Mouse (Mus musculus): ENCODE results near the gene Hspa1b. TPM values are rescaled to one million over a fixed set of nuclear protein-coding genes. Genes with fewer than 3 reads are reported as not detected.
A peak's percentile ranks its signal among the peaks of the same experiment; 100 is the strongest.

Gene Hspa1b
- total RNA-seq, 2 experiments from 2014 or later = 12.5 TPM

DNA sequence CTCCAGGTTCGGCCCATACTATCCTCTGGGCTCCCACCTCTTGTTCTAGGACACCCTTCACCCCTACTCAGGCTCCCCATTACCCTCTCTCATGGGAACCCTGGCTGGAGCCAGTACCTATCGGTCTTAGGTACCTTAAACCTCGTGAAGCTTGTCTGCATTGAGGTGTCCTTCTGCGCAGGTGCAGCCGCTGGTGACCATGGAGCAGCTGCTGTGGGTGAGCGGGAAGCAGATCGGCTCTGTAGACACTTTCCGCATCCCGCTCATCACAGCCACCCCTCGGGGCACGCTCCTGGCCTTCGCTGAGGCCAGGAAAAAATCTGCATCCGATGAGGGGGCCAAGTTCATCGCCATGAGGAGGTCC is 27.3 kb downstream of the Hspa1b start:
- no peak for DNase-seq (ENCODE audit: low spot score in 2 of 2)

DNA sequence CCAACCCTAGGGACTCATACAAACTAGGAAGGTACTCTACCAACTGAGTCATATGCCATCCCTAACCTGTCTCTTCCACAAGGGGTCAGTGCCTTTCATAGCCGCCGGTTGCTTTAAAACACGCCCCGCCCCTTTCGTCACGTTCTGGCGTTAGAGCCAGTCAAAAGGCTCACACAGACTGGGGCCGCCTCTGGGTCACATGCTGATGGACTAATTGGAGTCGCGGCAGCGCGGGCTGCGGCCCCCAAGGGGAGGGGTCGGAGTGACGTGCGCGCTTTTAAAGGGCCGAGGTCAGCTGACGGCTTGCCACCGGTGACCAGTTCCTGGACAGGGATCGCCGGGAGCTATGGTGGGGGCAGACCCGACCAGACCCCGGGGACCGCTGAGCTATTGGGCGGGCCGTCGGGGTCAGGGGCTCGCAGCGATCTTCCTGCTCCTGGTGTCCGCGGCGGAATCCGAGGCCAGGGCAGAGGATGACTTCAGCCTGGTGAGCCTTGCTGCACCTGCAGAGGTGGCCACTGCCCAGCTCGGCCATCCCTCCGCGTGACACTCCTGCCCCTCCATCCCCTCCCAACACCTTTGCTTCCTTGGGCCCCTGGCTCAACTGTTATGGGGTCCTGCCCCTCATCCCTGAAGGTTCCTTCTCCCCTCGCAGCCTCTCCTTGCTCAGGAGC is 27.8 kb downstream of the Hspa1b start, which contains the start of gene Neu1:
Neu1 (plus strand) TSS at position 193 of the 674 bp plus-strand sequence.
- peak; percentile 95 to 99 for DNase-seq (ENCODE audit: low spot score in 2 of 2)

DNA sequence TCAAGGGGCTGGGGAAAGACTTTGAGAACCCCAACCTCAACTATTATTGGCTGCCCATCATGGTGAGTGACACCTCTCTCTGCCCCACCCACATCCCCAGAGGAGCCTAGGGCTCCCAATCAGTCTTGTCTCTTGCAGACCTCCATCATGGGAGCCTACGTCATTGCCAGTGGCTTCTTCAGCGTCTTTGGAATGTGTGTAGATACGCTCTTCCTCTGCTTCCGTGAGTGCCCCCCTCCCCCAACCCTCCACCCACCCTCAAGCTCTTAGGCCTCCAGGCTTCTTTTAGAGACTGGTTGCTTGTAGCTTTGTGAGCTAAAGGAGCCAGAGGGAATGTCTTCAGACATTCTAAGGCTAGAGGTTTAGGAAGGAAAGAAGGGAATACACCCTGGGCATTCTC is 30.2 kb downstream of the Hspa1b start:
- no peak for DNase-seq (ENCODE audit: low spot score in 2 of 2)

DNA sequence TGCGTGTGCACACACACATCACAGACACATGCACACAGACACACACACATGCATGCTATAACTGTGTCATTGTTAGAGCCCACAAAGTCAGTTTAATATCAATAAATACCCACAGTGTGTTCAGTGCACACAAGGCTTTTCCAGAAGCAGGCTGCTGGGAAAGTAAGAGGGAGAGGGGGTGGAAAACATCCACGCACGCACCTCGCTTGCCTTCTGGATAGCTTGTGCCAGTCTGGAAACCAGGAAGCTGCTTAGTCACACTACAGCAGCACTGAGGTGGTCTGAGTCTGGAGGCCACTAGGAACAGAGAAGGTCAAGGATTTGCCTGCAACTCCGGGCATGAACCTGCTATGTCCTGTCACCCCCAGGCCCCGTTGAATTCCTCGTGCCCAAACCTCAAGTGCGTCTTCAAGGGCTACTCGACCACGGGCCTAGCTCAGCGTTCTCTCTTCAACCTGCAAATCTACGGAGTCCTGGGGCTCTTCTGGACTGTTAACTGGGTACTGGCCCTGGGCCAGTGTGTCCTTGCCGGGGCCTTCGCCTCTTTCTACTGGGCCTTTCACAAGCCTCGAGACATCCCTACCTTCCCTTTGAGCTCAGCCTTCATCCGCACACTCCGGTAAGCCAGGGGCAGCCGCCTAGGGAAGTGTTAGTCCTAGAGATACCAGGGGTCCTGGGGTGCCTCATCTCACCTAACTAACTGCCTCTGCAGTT is 31.6 kb downstream of the Hspa1b start:
- no peak for DNase-seq (ENCODE audit: low spot score in 2 of 2)

DNA sequence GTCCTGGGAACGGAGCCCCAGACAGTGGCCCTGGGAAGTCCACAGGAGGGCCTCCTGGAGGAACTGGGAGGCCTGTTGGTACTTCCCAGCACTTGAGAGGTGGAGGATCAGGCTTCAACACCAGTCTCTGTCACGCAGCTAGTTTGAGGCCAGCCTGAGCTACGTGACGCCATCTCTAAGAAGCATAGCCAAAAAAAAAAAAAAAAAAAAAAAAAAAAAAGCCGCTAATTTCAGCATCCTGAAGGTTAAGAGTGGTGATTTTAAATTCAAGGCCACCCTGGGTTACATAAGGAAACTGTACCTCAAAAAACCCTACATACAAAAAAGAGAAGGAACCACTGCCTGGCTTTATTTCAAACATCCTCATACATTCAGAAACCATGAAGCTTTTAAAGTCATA is 34.8 kb downstream of the Hspa1b start:
- DNase-seq (ENCODE audit: low spot score in 2 of 2) = no peak

DNA sequence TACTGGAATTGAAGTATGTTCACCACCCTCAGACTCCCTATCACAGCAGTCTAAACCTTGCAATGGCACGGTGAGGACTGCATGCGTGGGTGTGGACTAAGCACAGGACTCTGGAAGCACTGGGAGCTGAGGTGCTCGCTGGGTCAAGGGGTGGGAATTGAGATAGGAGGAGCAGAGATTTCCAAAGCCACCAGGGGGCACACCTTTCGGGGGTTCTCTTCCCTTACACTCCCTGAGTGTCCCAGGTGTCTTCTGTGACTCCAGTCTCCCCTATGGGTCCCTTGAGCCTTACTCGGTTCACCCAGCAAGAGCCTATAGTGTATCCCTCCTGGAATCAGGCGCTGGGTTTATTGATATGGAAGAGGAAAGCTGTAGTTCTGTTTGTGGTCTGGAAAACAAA is 36.1 kb downstream of the Hspa1b start:
- DNase-seq (ENCODE audit: low spot score in 2 of 2) = no peak

DNA sequence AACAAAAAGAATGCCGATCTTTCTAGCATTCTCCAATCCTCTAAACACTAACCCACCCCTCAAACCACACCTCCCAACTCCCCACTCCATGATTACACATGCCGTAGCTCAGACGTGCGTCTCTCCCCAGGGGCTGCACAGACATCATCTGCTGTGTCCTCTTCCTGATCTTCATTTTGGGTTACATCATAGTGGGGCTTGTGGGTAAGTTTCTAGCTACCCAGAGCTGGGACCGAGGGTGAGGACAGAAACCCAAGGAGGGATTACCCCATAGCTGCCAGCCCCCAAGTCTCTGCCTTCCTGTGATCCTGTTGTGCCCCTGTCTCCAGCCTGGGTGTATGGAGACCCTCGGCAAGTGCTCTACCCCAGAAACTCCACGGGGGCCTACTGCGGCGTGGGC is 41.9 kb downstream of the Hspa1b start:
- DNase-seq (ENCODE audit: low spot score in 2 of 2) = no peak

DNA sequence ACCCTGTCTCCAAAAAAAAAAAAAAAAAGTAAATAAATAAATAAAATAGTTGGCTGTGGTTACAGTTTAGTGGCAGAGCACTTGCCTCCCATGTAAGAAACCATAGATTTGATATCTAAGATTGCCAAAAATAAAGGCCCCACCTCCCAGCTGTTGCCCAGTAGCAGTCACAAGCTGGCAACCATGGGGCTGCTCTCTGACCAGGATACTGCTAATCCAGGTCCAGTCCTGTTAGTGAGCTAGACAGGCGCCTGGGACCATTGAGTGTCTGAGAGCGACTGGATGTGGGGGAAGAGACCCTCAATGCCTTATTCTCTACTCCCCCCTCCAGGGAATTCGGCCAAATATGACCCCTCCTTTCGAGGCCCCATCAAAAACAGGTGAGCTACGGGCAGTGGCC is 42.7 kb downstream of the Hspa1b start:
- DNase-seq (ENCODE audit: low spot score in 2 of 2) = no peak

DNA sequence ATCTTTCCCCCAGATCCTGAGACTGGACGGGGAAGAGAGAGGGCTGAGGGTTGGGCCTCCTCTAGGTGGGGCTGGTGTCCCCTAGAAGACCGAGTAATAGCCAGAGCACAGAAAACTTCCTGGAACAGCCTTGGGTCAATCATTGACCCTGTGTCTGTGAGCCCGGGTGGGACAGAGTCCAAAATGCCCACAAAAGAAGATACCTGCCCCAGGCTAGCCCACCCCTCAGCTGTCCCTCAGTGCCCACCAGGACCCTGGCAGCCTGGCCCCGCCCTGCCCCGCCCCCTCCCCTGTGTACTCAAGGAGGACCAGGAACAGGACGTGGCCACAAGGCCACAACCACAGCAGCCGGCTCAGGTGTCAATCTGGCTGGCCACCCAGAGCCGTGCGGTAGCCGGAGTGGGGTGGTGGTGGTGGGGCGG is 43.6 kb downstream of the Hspa1b start:
- DNase-seq (ENCODE audit: low spot score in 2 of 2) = no peak

DNA sequence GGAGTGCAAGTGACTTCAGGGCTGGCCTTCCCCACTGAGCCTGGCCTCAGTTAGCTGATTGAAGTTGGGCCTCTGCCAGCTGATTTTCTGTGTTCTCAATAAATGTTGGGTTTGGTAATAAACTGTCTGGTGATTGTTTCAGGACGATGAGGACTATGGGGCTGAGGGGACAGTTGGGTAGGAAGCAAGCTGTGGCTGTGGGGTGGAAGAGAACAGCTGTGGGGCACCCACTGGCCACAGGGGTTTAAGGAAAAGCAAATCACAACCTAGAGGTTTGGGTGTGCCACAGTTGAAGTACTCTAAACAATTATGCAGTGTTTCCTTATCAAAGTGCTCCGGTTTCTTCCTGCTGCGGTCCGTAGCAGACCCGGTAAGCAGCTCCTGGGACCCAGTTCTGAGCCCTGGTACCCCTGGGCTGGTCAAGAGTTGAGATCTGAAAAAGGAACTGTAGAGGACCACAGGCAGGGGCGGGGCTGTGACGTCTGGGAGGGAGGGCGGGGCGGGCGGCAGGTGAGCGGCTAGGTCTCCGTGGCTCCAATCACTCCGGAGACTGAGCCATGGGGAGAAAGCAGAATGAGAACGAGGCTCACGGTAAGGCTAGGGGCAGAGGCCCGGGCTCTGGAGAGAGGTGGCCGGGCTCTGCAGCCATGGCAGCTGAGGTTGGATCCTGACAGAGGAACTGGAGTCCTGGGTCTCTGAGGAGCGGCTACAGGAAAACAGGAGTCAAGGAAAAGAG is 44.9 kb downstream of the Hspa1b start, which contains the start of gene Slc44a4:
Slc44a4 (plus strand) TSS at position 537 of the 736 bp plus-strand sequence.
- DNase-seq (ENCODE audit: low spot score in 2 of 2) = no peak

DNA sequence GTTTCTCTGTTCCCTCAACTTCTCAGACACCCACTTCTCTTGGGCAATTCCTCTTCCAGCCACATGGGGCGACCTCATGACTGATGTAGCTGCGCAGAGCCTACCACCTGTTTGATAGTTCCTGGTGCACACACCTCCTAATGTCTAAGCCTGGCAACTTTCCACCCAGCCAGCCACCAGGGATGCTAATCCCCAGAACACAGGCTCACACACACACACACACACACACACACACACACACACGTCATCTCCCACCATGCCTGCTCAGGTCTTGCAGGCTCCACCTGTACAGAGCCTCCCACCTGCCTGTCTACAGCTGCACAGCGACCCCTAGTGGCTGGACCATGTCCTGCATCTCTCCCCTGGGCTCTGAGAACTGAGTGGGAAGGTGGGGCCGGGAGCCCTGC is 47.1 kb downstream of the Hspa1b start:
- DNase-seq (ENCODE audit: low spot score in 2 of 2) = peak in 1 of 2 experiments; percentile 47

DNA sequence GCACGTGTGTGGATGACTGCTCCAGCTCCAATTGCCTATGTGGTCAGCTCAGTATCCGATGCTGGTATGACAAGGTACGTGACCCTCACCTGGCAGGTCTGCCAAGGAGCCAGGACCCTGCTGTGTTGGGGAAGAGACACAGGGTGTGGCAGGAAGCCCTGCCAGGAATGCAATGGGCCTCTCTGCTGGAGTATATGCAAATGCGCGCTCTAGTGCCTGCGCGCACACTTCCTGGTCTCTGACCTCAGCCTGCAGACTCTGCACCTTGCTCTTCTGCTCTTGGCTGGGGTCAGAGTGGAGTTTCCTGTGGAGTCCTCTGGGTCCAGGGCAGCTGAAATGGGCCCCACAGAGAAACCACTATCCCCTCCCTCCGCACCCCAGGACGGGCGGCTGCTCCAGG is 48.1 kb downstream of the Hspa1b start:
- DNase-seq (ENCODE audit: low spot score in 2 of 2) = no peak

Other genes with a start within 250 kb of the Hspa1b start
- 10 to 100 TPM; 11.6 to 14.0 TPM for gene C4b, start 215.4 kb downstream of the Hspa1b start, total RNA-seq (2021)
- not detected for gene Cyp21a1, start 154.7 kb downstream of the Hspa1b start, total RNA-seq (2021)
- gene Stk19, start 122.3 kb downstream of the Hspa1b start, total RNA-seq (2021) = 10 to 100 TPM; 59.6 to 62.9 TPM
- gene Dxo, start 122.2 kb downstream of the Hspa1b start, total RNA-seq (2021) = 10 to 100 TPM; 35.9 to 39.3 TPM
- gene Skiv2l, start 109.0 kb downstream of the Hspa1b start, total RNA-seq (2021) = 10 to 100 TPM; 70.8 to 76.4 TPM
- 10 to 100 TPM; 29.6 to 30.9 TPM for gene Nelfe, start 108.8 kb downstream of the Hspa1b start, total RNA-seq (2021)
- under 1 TPM in 1 of 2 experiments, not detected in 1; 0.23 TPM for gene Cfb, start 96.7 kb downstream of the Hspa1b start, total RNA-seq (2021)
- 1 to 10 TPM; 6.4 to 8.1 TPM for gene Zbtb12, start 79.8 kb downstream of the Hspa1b start, total RNA-seq (2021)
- gene Gm20547, start 77.2 kb downstream of the Hspa1b start, total RNA-seq (2021) = not detected
- gene C2, start 61.0 kb downstream of the Hspa1b start, total RNA-seq (2021) = 1 to 10 TPM; 2.0 to 3.7 TPM
- gene Ehmt2, start 60.8 kb downstream of the Hspa1b start, total RNA-seq (2021) = 100 to 1,000 TPM; 168 to 173 TPM
- under 1 TPM; 0.18 to 0.38 TPM for gene Slc44a4, start 44.8 kb downstream of the Hspa1b start, total RNA-seq (2021)
- 10 to 100 TPM; 31.9 to 32.9 TPM for gene Neu1, start 28.0 kb downstream of the Hspa1b start, total RNA-seq (2021)
- gene Gm20481, start 10.7 kb upstream of the Hspa1b start, total RNA-seq (2021) = not detected
- gene Hspa1a, start 12.9 kb upstream of the Hspa1b start, total RNA-seq (2021) = 10 to 100 TPM; 12.4 to 13.1 TPM
- under 1 TPM; 0.38 to 0.44 TPM for gene Hspa1l, start 13.5 kb upstream of the Hspa1b start, total RNA-seq (2021)
- 10 to 100 TPM; 19.4 to 25.0 TPM for gene Lsm2, start 22.6 kb upstream of the Hspa1b start, total RNA-seq (2021)
- 10 to 100 TPM; 52.9 to 55.9 TPM for gene Vars, start 41.7 kb upstream of the Hspa1b start, total RNA-seq (2021)
- under 1 TPM; 0.14 to 0.21 TPM for gene Vwa7, start 57.3 kb upstream of the Hspa1b start, total RNA-seq (2021)
- gene Sapcd1, start 68.8 kb upstream of the Hspa1b start, total RNA-seq (2021) = 1 to 10 TPM; 1.8 to 2.6 TPM
- 1 to 10 TPM in 1 of 2 experiments, under 1 TPM in 1; 0.79 to 1.9 TPM for gene Msh5, start 87.5 kb upstream of the Hspa1b start, total RNA-seq (2021)
- gene Clic1, start 90.7 kb upstream of the Hspa1b start, total RNA-seq (2021) = 10 to 100 TPM; 11.7 to 14.8 TPM
- gene Ddah2, start 99.8 kb upstream of the Hspa1b start, total RNA-seq (2021) = 10 to 100 TPM; 26.4 to 33.1 TPM
- not detected for gene Ly6g6c, start 106.2 kb upstream of the Hspa1b start, total RNA-seq (2021)
- not detected for gene Mpig6b, start 106.9 kb upstream of the Hspa1b start, total RNA-seq (2021)
- gene Ly6g6e, start 117.7 kb upstream of the Hspa1b start, total RNA-seq (2021) = 1 to 10 TPM; 1.6 to 1.8 TPM
- gene Ly6g6d, start 118.8 kb upstream of the Hspa1b start, total RNA-seq (2021) = 1 to 10 TPM; 1.2 to 2.6 TPM
- gene Ly6g6f, start 126.4 kb upstream of the Hspa1b start, total RNA-seq (2021) = not detected
- 10 to 100 TPM; 88.8 to 93.0 TPM for gene Abhd16a, start 130.0 kb upstream of the Hspa1b start, total RNA-seq (2021)
- not detected for gene Ly6g5c, start 149.0 kb upstream of the Hspa1b start, total RNA-seq (2021)
- gene Ly6g5b, start 156.2 kb upstream of the Hspa1b start, total RNA-seq (2021) = under 1 TPM; 0.67 to 0.74 TPM
- 10 to 100 TPM; 10.2 to 13.2 TPM for gene Gpank1, start 162.2 kb upstream of the Hspa1b start, total RNA-seq (2021)
- gene Csnk2b, start 162.8 kb upstream of the Hspa1b start, total RNA-seq (2021) = 100 to 1,000 TPM; 174 to 179 TPM
- gene D17H6S53E, start 167.1 kb upstream of the Hspa1b start, total RNA-seq (2021) = 10 to 100 TPM; 20.8 to 26.1 TPM
- gene Apom, start 172.8 kb upstream of the Hspa1b start, total RNA-seq (2021) = not detected
- 100 to 1,000 TPM; 289 TPM for gene Bag6, start 175.9 kb upstream of the Hspa1b start, total RNA-seq (2021)
- 100 to 1,000 TPM; 305 to 314 TPM for gene Prrc2a, start 205.7 kb upstream of the Hspa1b start, total RNA-seq (2021)
- gene Aif1, start 216.8 kb upstream of the Hspa1b start, total RNA-seq (2021) = 10 to 100 TPM in 1 of 2 experiments, 1 to 10 TPM in 1; 9.9 to 10.4 TPM
- 10 to 100 TPM in 1 of 2 experiments, 1 to 10 TPM in 1; 8.2 to 12.1 TPM for gene Lst1, start 229.2 kb upstream of the Hspa1b start, total RNA-seq (2021)
- 1 to 10 TPM in 1 of 2 experiments, under 1 TPM in 1; 0.55 to 1.0 TPM for gene Ltb, start 235.2 kb upstream of the Hspa1b start, total RNA-seq (2021)
- gene Tnf, start 242.8 kb upstream of the Hspa1b start, total RNA-seq (2021) = under 1 TPM in 1 of 2 experiments, not detected in 1; 0.31 TPM
- 1 to 10 TPM in 1 of 2 experiments, under 1 TPM in 1; 0.62 to 1.1 TPM for gene Lta, start 246.1 kb upstream of the Hspa1b start, total RNA-seq (2021)